Mouse (Mus musculus): ENCODE data around the gene Zfp580. TPM values are rescaled to one million over a fixed set of nuclear protein-coding genes. Genes with fewer than 3 reads are reported as not detected.

Zfp580 gene
- polyA plus RNA-seq, 1 experiment from 2014 or later: 30.0 TPM

- H3K4me2 ChIP-seq: peak overlapping the region; percentile 57
- no peaks in the 10 kb centered on the region for H3K27me3 ChIP-seq
- WGBS: 84% methylated on average over 8 of the region's 8 CpGs
- no peak overlapping the region for H3K9ac ChIP-seq
- ATAC-seq (ENCODE audit: borderline replicate concordance, extremely low read depth, low FRiP score, low TSS enrichment): no peak
- H3K36me3 ChIP-seq: peaks cover 39% of the 10 kb centered on the region
- H3K27ac ChIP-seq: peak overlapping the region; percentile 96
- H3K4me3 ChIP-seq: peak overlapping the region; percentile 78
- 0 out of 2 replicates have a peak, but pooled peaks cover 6% of the 10 kb centered on the region for H3K4me1 ChIP-seq
- H3K9me3 ChIP-seq: no peaks in the 10 kb centered on the region
Observed at GRCm38 (mm10) chr7:5037467-5037866, 13.9 kb upstream of the Zfp580 start.

DNA sequence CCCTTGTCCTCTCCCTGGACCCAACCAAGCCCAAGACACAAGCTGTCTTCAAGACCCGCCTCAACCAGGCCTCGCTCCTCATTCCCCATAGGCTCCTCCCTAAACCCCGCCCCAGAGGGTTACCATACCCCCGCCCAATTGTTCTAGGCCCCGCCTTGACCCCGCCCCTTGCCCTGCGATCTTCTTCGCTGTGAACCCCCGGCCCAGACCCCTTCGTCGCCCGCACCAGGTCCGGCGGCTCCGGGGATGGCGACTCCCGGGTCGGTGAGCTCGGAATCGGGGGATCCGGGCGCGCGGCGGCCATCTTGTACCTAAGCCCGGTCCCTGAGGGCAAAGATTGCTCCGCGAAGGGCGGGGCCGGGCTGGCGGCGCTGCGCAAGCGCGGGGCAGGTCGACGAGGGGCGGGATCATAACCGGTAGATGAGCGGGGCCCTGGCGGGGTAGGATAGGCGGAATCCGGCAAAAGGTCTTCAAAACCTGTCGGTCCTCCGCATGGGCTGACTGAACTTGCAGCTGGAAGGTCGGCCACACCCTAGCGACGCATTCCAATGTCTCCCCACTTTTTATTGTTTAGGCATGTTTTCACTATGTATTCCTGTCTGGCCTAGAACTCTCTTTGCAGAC lies 13.1 kb upstream of the Zfp580 start, which contains the start of gene Zfp784:
Gene Zfp784, minus strand, starts transcription at position 338 of the 624 bp plus-strand sequence.
- H3K9ac ChIP-seq: peak within 1 kb of the TSS; percentile 80
- under 1% methylated on average over 48 of the region's 48 CpGs for WGBS
- ATAC-seq (ENCODE audit: borderline replicate concordance, extremely low read depth, low FRiP score, low TSS enrichment): peak; percentile 96

DNA sequence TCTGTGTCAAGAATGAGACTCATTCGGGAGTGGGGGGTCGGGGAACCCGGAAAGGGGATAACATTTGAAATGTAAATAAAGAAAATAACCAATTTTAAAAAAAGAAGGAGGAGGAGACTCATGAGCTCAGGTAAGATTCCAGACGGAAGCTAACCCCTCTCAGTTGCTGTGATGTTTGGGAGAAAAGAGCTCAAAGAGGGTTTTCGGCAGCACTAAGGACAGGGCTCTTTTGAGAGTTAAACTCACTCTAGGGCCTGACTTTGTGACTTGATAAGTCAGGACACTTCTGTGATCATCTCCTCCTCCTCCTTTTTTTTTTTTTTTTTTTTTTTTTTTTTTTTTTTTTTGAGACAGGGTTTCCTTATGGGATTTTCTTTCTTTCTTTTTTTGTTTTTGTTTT lies 12.4 kb upstream of the Zfp580 start:
- peak overlapping the region; percentile 57 for H3K4me2 ChIP-seq
- H3K9ac ChIP-seq: peak overlapping the region; percentile 80
- no peak for ATAC-seq (ENCODE audit: borderline replicate concordance, extremely low read depth, low FRiP score, low TSS enrichment)
- H3K27ac ChIP-seq: peak overlapping the region; percentile 96; the same call in 1 of the 2 replicates
- 0 out of 2 replicates have a peak, but pooled peaks cover 6% of the 10 kb centered on the region for H3K4me1 ChIP-seq
- peaks cover 24% of the 10 kb centered on the region for H3K36me3 ChIP-seq
- no peaks in the 10 kb centered on the region for H3K9me3 ChIP-seq
- H3K4me3 ChIP-seq: peak overlapping the region; percentile 78
- WGBS: 16% methylated on average over 5 of the region's 5 CpGs
- H3K27me3 ChIP-seq: no peaks in the 10 kb centered on the region

More for the DNA sequence above, 13.1 kb upstream of the Zfp580 start, which contains the start of gene Zfp784:
- Histone ChIP-seq H3K27ac (peak within 1 kb of the TSS; percentile 96), H3K9me3 (no peaks in the 10 kb centered on the region), H3K4me3 (peak within 1 kb of the TSS; percentile 78), H3K4me1 (0 out of 2 replicates have a peak, but pooled peaks cover 6% of the 10 kb centered on the region), H3K36me3 (peaks cover 31% of the 10 kb centered on the region), H3K27me3 (no peaks in the 10 kb centered on the region), H3K4me2 (peak within 1 kb of the TSS; percentile 57)

DNA sequence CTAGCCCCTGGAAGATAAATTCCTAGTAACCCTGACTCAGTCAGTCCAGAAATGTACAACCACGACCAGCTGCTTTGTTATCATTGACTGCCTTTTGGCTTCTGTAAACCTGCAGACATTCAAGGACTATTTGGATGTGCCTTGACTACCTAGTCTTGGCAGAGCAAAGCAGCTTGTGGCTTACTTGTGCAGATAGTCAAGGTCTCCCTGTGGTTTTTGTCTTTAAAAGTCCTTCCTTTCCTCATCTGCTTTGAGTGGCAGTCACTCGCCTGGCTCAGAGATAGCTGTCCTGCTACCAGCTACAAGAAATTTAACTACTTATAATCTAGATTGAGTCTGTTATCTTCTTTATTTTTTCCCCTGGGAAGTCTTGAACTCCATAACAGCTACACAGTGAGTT lies 6.4 kb upstream of the Zfp580 start:
- ATAC-seq (ENCODE audit: borderline replicate concordance, extremely low read depth, low FRiP score, low TSS enrichment): no peak
- 76% methylated on average over 2 of the region's 2 CpGs for WGBS
- no peaks in the 10 kb centered on the region for H3K9me3 ChIP-seq
- no peak overlapping the region for H3K4me2 ChIP-seq
- no peaks in the 10 kb centered on the region for H3K27me3 ChIP-seq
- H3K4me1 ChIP-seq: no peaks in the 10 kb centered on the region
- no peak overlapping the region for H3K27ac ChIP-seq
- no peak overlapping the region for H3K9ac ChIP-seq
- H3K4me3 ChIP-seq: no peak overlapping the region
- no peaks in the 10 kb centered on the region for H3K36me3 ChIP-seq

GRCm38 (mm10) chr7:5046112-5046511 lies 5.2 kb upstream of the Zfp580 start:
- Histone ChIP-seq H3K9ac (no peak overlapping the region), H3K4me3 (no peak overlapping the region), H3K9me3 (no peaks in the 10 kb centered on the region), H3K4me1 (peaks cover 9% of the 10 kb centered on the region), H3K36me3 (no peaks in the 10 kb centered on the region), H3K27me3 (no peaks in the 10 kb centered on the region), H3K27ac (no peak overlapping the region), H3K4me2 (no peak overlapping the region)
- WGBS: 69% methylated on average over 2 of the region's 2 CpGs
- ATAC-seq (ENCODE audit: borderline replicate concordance, extremely low read depth, low FRiP score, low TSS enrichment): no peak

- H3K27me3 ChIP-seq: peaks cover 6% of the 10 kb centered on the region
- no peak overlapping the region for H3K4me3 ChIP-seq
- no peaks in the 10 kb centered on the region for H3K36me3 ChIP-seq
- no peak overlapping the region for H3K4me2 ChIP-seq
- no peak for ATAC-seq (ENCODE audit: borderline replicate concordance, extremely low read depth, low FRiP score, low TSS enrichment)
- H3K4me1 ChIP-seq: peaks cover 15% of the 10 kb centered on the region
- no peak overlapping the region for H3K27ac ChIP-seq
- no peaks in the 10 kb centered on the region for H3K9me3 ChIP-seq
- H3K9ac ChIP-seq: no peak overlapping the region
- 23% methylated on average over 2 of the region's 2 CpGs for WGBS
Observed at GRCm38 (mm10) chr7:5047313-5047712, 4.0 kb upstream of the Zfp580 start.

- H3K27ac ChIP-seq: no peak overlapping the region
- peaks cover 39% of the 10 kb centered on the region for H3K4me1 ChIP-seq
Observed at GRCm38 (mm10) chr7:5052438-5052837, 1.1 kb downstream of the Zfp580 start.

GRCm38 (mm10) chr7:5052931-5053343 lies 1.6 kb downstream of the Zfp580 start:
- Histone ChIP-seq H3K27ac (no peak overlapping the region), H3K27me3 (peaks cover 63% of the 10 kb centered on the region), H3K4me2 (peak overlapping the region; percentile 94), H3K4me3 (peak overlapping the region; percentile 85), H3K9ac (peak overlapping the region; percentile 36; the same call in 1 of the 2 replicates), H3K36me3 (no peaks in the 10 kb centered on the region), H3K9me3 (no peaks in the 10 kb centered on the region), H3K4me1 (peaks cover 39% of the 10 kb centered on the region)
- WGBS: 4% methylated on average over 45 of the region's 45 CpGs
- no peak for ATAC-seq (ENCODE audit: borderline replicate concordance, extremely low read depth, low FRiP score, low TSS enrichment)

More at GRCm38 (mm10) chr7:5052438-5052837, 1.1 kb downstream of the Zfp580 start:
- Histone ChIP-seq H3K9ac (peak overlapping the region; percentile 80; the same call in 1 of the 2 replicates), H3K36me3 (no peaks in the 10 kb centered on the region), H3K4me2 (peak overlapping the region; percentile 94), H3K4me3 (peak overlapping the region; percentile 85), H3K9me3 (no peaks in the 10 kb centered on the region), H3K27me3 (peaks cover 58% of the 10 kb centered on the region)
- 3% methylated on average over 12 of the region's 12 CpGs for WGBS
- ATAC-seq (ENCODE audit: borderline replicate concordance, extremely low read depth, low FRiP score, low TSS enrichment): no peak

DNA sequence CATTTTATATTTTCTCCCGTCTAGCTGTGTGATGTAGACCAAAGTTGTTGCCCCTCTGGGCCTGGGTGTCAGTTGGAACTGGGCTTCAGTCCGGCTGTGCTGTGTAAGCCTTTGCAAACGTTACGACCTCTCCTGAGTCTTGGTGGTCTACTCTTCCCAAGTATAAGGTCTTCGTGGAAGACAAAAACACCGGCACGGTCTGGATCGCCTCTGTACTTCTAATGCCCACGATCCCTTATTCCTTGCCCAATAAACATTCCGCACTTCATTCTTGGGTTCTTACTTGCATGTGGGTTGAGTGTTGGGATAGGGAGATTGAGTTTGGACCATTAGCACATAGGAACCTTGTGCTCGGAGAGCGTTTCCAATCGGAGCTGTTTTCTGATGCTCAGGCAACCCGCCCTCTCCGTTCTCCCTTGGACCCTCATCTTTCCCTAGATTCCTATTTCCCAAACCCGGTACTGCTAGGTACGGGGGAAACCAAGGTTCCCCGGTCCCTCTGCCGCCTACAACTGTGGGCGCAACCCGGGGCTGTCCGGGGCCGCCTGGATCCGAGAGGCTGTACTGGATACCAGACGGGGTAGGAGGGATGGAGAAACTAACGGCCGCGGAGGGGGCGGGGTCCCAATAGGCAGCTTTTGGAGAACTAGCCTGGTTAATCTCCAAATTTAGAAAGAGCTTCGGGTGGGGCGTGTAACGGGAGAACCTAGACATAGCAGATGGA lies 2.3 kb downstream of the Zfp580 start:
- no peaks in the 10 kb centered on the region for H3K9me3 ChIP-seq
- H3K9ac ChIP-seq: 0 out of 2 replicates have a peak overlapping the region, but pooled peaks have one; percentile 31
- H3K27ac ChIP-seq: no peak overlapping the region
- ATAC-seq (ENCODE audit: borderline replicate concordance, extremely low read depth, low FRiP score, low TSS enrichment): no peak
- peaks cover 39% of the 10 kb centered on the region for H3K4me1 ChIP-seq
- peak overlapping the region; percentile 94 for H3K4me2 ChIP-seq
- 10% methylated on average over 32 of the region's 32 CpGs for WGBS
- H3K4me3 ChIP-seq: peak overlapping the region; percentile 85
- H3K36me3 ChIP-seq: no peaks in the 10 kb centered on the region
- H3K27me3 ChIP-seq: peaks cover 69% of the 10 kb centered on the region

DNA sequence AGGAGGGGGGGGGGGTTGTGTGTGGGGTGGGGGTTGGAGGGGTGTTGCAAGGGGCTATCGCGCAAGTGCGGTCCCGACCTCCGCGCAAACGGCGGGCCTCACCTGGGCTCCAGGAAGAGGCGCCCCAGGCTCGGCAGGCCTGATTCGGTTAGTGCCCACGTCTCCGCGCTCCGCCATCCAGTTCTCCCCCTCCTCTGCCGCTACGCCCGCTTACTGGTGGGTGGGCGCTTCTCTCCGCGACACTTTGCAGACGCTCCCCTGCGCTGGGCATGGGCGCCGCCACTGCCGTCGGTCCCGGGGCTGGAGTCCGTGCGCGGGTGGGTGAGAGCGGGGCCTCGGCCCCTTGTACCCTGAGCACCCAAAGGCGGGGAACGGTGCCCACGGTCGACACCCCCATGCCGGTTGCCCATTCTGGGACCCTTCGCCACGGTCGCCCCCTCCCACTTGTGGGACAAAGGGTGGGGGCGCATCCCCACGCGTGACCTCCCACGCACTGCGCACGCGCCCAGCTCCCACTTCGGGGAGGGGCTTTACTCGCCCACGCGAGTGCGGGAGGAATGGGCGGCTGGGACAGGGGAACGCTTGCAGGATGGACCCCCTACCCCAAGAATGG lies 5.4 kb downstream of the Zfp580 start:
- Histone ChIP-seq H3K4me2 (peak overlapping the region; percentile 74), H3K36me3 (no peaks in the 10 kb centered on the region), H3K9ac (peak overlapping the region; percentile 50), H3K27me3 (peaks cover 70% of the 10 kb centered on the region), H3K4me3 (peak overlapping the region; percentile 45), H3K9me3 (no peaks in the 10 kb centered on the region), H3K27ac (no peak overlapping the region), H3K4me1 (peaks cover 40% of the 10 kb centered on the region)
- WGBS: under 1% methylated on average over 55 of the region's 55 CpGs
- ATAC-seq (ENCODE audit: borderline replicate concordance, extremely low read depth, low FRiP score, low TSS enrichment): no peak

GRCm38 (mm10) chr7:5057381-5057780 lies 6.0 kb downstream of the Zfp580 start:
- Histone ChIP-seq H3K27ac (no peak overlapping the region), H3K36me3 (no peaks in the 10 kb centered on the region), H3K27me3 (peaks cover 64% of the 10 kb centered on the region), H3K9me3 (no peaks in the 10 kb centered on the region), H3K4me1 (peaks cover 35% of the 10 kb centered on the region), H3K4me2 (peak overlapping the region; percentile 74), H3K4me3 (peak overlapping the region; percentile 45), H3K9ac (no peak overlapping the region)
- ATAC-seq (ENCODE audit: borderline replicate concordance, extremely low read depth, low FRiP score, low TSS enrichment): no peak
- 25% methylated on average over 8 of the region's 8 CpGs for WGBS
